Mouse (Mus musculus): ENCODE data around the gene Slc22a2. TPM values are rescaled to one million over a fixed set of nuclear protein-coding genes. Genes with fewer than 3 reads are reported as not detected.

Slc22a2 gene
- polyA plus RNA-seq, 1 experiment = 0.54 TPM

- no peaks in the 10 kb centered on the region for H3K27me3 ChIP-seq (ENCODE audit: control insufficient read depth, insufficient read depth, low read length)
- no peak for TF ChIP-seq CTCF (IDR thresholded peaks at IDR 0.05; ENCODE audit: borderline replicate concordance, control insufficient read depth, extremely low read depth, insufficient read depth, low read length, poor library complexity)
- no peak for TF ChIP-seq POLR2A (IDR thresholded peaks at IDR 0.05; ENCODE audit: control insufficient read depth, extremely low read depth, insufficient read depth, low read length, poor library complexity)
- no peak for DNase-seq
- no peak overlapping the region for H3K4me3 ChIP-seq (ENCODE audit: control insufficient read depth, insufficient read depth, low read length)
- H3K36me3 ChIP-seq (ENCODE audit: control insufficient read depth, insufficient read depth, low read length) = no peaks in the 10 kb centered on the region
- H3K4me1 ChIP-seq (replicated peaks; ENCODE audit: control insufficient read depth, insufficient read depth, low read length) = no peaks in the 10 kb centered on the region
- no peak overlapping the region for H3K27ac ChIP-seq (ENCODE audit: control insufficient read depth, insufficient read depth, low read length)
- WGBS = 98% methylated on average over 4 of the region's 4 CpGs
Measured at GRCm38 (mm10) chr17:12590911-12591625, 7.1 kb downstream of the Slc22a2 start.

GRCm38 (mm10) chr17:12595846-12596515 is 12.0 kb downstream of the Slc22a2 start:
- Histone ChIP-seq H3K4me3 (ENCODE audit: control insufficient read depth, insufficient read depth, low read length) (no peak overlapping the region), H3K4me1 (replicated peaks; ENCODE audit: control insufficient read depth, insufficient read depth, low read length) (no peaks in the 10 kb centered on the region), H3K36me3 (ENCODE audit: control insufficient read depth, insufficient read depth, low read length) (no peaks in the 10 kb centered on the region), H3K27ac (ENCODE audit: control insufficient read depth, insufficient read depth, low read length) (no peak overlapping the region), H3K27me3 (ENCODE audit: control insufficient read depth, insufficient read depth, low read length) (no peaks in the 10 kb centered on the region)
- WGBS = 86% methylated on average over 13 of the region's 13 CpGs
- no peak for DNase-seq
- TF ChIP-seq CTCF (IDR thresholded peaks at IDR 0.05; ENCODE audit: borderline replicate concordance, control insufficient read depth, extremely low read depth, insufficient read depth, low read length, poor library complexity) (no peak), POLR2A (IDR thresholded peaks at IDR 0.05; ENCODE audit: control insufficient read depth, extremely low read depth, insufficient read depth, low read length, poor library complexity) (no peak)

- Histone ChIP-seq H3K4me1 (replicated peaks; ENCODE audit: control insufficient read depth, insufficient read depth, low read length) (no peaks in the 10 kb centered on the region), H3K36me3 (ENCODE audit: control insufficient read depth, insufficient read depth, low read length) (no peaks in the 10 kb centered on the region), H3K4me3 (ENCODE audit: control insufficient read depth, insufficient read depth, low read length) (no peak overlapping the region), H3K27ac (ENCODE audit: control insufficient read depth, insufficient read depth, low read length) (no peak overlapping the region), H3K27me3 (ENCODE audit: control insufficient read depth, insufficient read depth, low read length) (no peaks in the 10 kb centered on the region)
- 13% methylated on average over 1 of the region's 1 CpGs for WGBS
- no peak for DNase-seq
- TF ChIP-seq CTCF (IDR thresholded peaks at IDR 0.05; ENCODE audit: borderline replicate concordance, control insufficient read depth, extremely low read depth, insufficient read depth, low read length, poor library complexity) (no peak), POLR2A (IDR thresholded peaks at IDR 0.05; ENCODE audit: control insufficient read depth, extremely low read depth, insufficient read depth, low read length, poor library complexity) (no peak)
Measured at GRCm38 (mm10) chr17:12606634-12607033, 22.7 kb downstream of the Slc22a2 start.

- Histone ChIP-seq H3K4me1 (replicated peaks; ENCODE audit: control insufficient read depth, insufficient read depth, low read length) (no peaks in the 10 kb centered on the region), H3K36me3 (ENCODE audit: control insufficient read depth, insufficient read depth, low read length) (no peaks in the 10 kb centered on the region), H3K27me3 (ENCODE audit: control insufficient read depth, insufficient read depth, low read length) (no peaks in the 10 kb centered on the region), H3K4me3 (ENCODE audit: control insufficient read depth, insufficient read depth, low read length) (no peak overlapping the region), H3K27ac (ENCODE audit: control insufficient read depth, insufficient read depth, low read length) (no peak overlapping the region)
- TF ChIP-seq POLR2A (IDR thresholded peaks at IDR 0.05; ENCODE audit: control insufficient read depth, extremely low read depth, insufficient read depth, low read length, poor library complexity) (no peak), CTCF (IDR thresholded peaks at IDR 0.05; ENCODE audit: borderline replicate concordance, control insufficient read depth, extremely low read depth, insufficient read depth, low read length, poor library complexity) (no peak)
- no peak for DNase-seq
Measured at GRCm38 (mm10) chr17:12607202-12607601, 23.3 kb downstream of the Slc22a2 start.

- Histone ChIP-seq H3K4me3 (ENCODE audit: control insufficient read depth, insufficient read depth, low read length) (no peak overlapping the region), H3K27ac (ENCODE audit: control insufficient read depth, insufficient read depth, low read length) (no peak overlapping the region), H3K36me3 (ENCODE audit: control insufficient read depth, insufficient read depth, low read length) (no peaks in the 10 kb centered on the region), H3K4me1 (replicated peaks; ENCODE audit: control insufficient read depth, insufficient read depth, low read length) (peaks cover 6% of the 10 kb centered on the region; the same call in 1 of the 2 replicates), H3K27me3 (ENCODE audit: control insufficient read depth, insufficient read depth, low read length) (no peaks in the 10 kb centered on the region)
- 82% methylated on average over 15 of the region's 15 CpGs for WGBS
- DNase-seq = no peak
- TF ChIP-seq POLR2A (IDR thresholded peaks at IDR 0.05; ENCODE audit: control insufficient read depth, extremely low read depth, insufficient read depth, low read length, poor library complexity) = no peak
- no peak for TF ChIP-seq CTCF (IDR thresholded peaks at IDR 0.05; ENCODE audit: borderline replicate concordance, control insufficient read depth, extremely low read depth, insufficient read depth, low read length, poor library complexity)
Measured at GRCm38 (mm10) chr17:12614511-12615385, 30.8 kb downstream of the Slc22a2 start.

DNA sequence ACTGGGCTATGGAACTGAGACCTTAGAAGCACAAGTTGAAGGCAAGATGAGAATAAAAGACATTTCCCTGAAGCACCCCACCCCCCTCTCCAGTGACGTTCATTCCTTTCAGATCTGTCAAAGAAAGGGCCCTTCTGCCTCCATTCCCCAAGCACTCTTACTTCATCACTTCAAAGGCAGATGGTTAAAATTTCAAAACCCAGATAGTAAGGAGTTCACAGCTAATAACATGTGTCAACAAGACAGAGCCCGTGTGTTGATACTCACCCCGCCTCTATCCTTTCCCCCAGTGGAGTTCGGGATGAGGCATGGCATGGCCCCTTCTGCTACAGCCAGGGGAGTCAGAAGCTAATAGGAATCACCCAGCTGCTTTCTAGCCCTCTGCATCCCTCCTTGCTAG is 31.5 kb downstream of the Slc22a2 start:
- no peak for DNase-seq
- H3K27me3 ChIP-seq (ENCODE audit: control insufficient read depth, insufficient read depth, low read length) = no peaks in the 10 kb centered on the region
- WGBS = 82% methylated on average over 4 of the region's 4 CpGs
- no peaks in the 10 kb centered on the region for H3K36me3 ChIP-seq (ENCODE audit: control insufficient read depth, insufficient read depth, low read length)
- peaks cover 6% of the 10 kb centered on the region; the same call in 1 of the 2 replicates for H3K4me1 ChIP-seq (replicated peaks; ENCODE audit: control insufficient read depth, insufficient read depth, low read length)
- H3K4me3 ChIP-seq (ENCODE audit: control insufficient read depth, insufficient read depth, low read length) = no peak overlapping the region
- peak overlapping the region; percentile 19; the same call in 1 of the 2 replicates for H3K27ac ChIP-seq (ENCODE audit: control insufficient read depth, insufficient read depth, low read length)
- TF ChIP-seq CTCF (IDR thresholded peaks at IDR 0.05; ENCODE audit: borderline replicate concordance, control insufficient read depth, extremely low read depth, insufficient read depth, low read length, poor library complexity) (no peak), POLR2A (IDR thresholded peaks at IDR 0.05; ENCODE audit: control insufficient read depth, extremely low read depth, insufficient read depth, low read length, poor library complexity) (no peak)
